Mouse (Mus musculus) stomach, postnatal 0 days (tissue): ENCODE measurements around the gene Esrrg. TPM values are rescaled to one million over a fixed set of nuclear protein-coding genes. Genes with fewer than 3 reads are reported as not detected.

Experiments used
- ATAC-seq: fragments of 200-750 bp; cut with Nextera tagmentation; 2 replicates; pipeline ENCODE4 v1.8.0; 2017; ENCODE audit not compliant: low FRiP score, low TSS enrichment
- DNase-seq: peaks from one replicate; pipeline ENCODE4 v3.0.0-alpha.2; 2016; ENCODE audit warnings: low spot score
- H3K27ac ChIP-seq: fragments of 300-500 bp; sonication (generic); replicated peaks from 2 replicates; pipeline ENCODE4 v1.5.1; 2014; ENCODE audit warnings: mild to moderate bottlenecking, control low read depth
- H3K27me3 ChIP-seq: fragments of 300-500 bp; sonication (generic); 2 replicates; pipeline ENCODE4 v1.6.1; 2014; ENCODE audit warnings: low read length; ENCODE audit not compliant: control insufficient read depth, insufficient read depth
- H3K36me3 ChIP-seq: fragments of 300-500 bp; sonication (generic); 2 replicates; pipeline ENCODE4 v1.6.1; 2014; ENCODE audit warnings: low read length, mixed read lengths; ENCODE audit not compliant: control insufficient read depth, insufficient read depth
- H3K4me1 ChIP-seq: fragments of 300-500 bp; sonication (generic); replicated peaks from 2 replicates; pipeline ENCODE4 v1.6.1; 2014; ENCODE audit warnings: antibody characterized with exemption; ENCODE audit not compliant: control insufficient read depth, insufficient read depth
- H3K4me2 ChIP-seq: fragments of 300-500 bp; sonication (generic); replicated peaks from 2 replicates; pipeline ENCODE4 v1.6.1; 2014; ENCODE audit warnings: low read depth, mild to moderate bottlenecking, control low read depth, moderate library complexity
- H3K4me3 ChIP-seq: fragments of 300-500 bp; sonication (generic); 2 replicates; pipeline ENCODE4 v1.5.1; 2014; ENCODE audit warnings: low read depth, low read length, control low read depth
- H3K9ac ChIP-seq: fragments of 300-500 bp; sonication (generic); 2 replicates; pipeline ENCODE4 v1.6.1; 2014; ENCODE audit warnings: mild to moderate bottlenecking, low read length, control low read depth, mixed read lengths
- H3K9me3 ChIP-seq: fragments of 300-500 bp; sonication (generic); 2 replicates; pipeline ENCODE4 v1.6.1; 2016; ENCODE audit warnings: low read length; ENCODE audit not compliant: control insufficient read depth
- CTCF ChIP-seq: IDR thresholded peaks from 2 replicates; pipeline ENCODE4 v1.5.1; 2016; ENCODE audit warnings: antibody characterized with exemption, low read depth, mild to moderate bottlenecking, moderate library complexity
- EP300 ChIP-seq: optimal IDR thresholded peaks from 2 replicates; pipeline ENCODE3; 2016; ENCODE audit warnings: antibody characterized with exemption
- WGBS: fragments of 180-500 bp; shearing (Covaris S2); extraction: QIAGEN DNeasy Blood & Tissue Kit; methylation state at CpG from one replicate; pipeline ENCODE4 v1.1.7; 2014; 5-methylcytosine and 5-hydroxymethylcytosine counted together
- polyA plus RNA-seq: library from polyadenylated mRNA; unstranded; fragments of >200 nt; fragmentation: Nextera tagmentation; extraction: Ambion mirVana; gene quantifications from 2 replicates; pipeline ENCODE4 v1.2.1, GENCODE M21; 2015

Esrrg gene
- polyA plus RNA-seq, 1 experiment from 2014 or later = 7.4 TPM

GRCm38 (mm10) chr1:187836876-187837275 lies 228.3 kb downstream of the Esrrg start:
- ATAC-seq (no peak), DNase-seq (no peak)
- Histone ChIP-seq H3K4me1 (no peaks in the 10 kb centered on the region), H3K9me3 (no peaks in the 10 kb centered on the region), H3K4me2 (no peak overlapping the region), H3K36me3 (no peaks in the 10 kb centered on the region), H3K27me3 (no peaks in the 10 kb centered on the region), H3K27ac (no peak overlapping the region), H3K9ac (no peak overlapping the region), H3K4me3 (no peak overlapping the region)
- 31% methylated on average over 7 of the region's 7 CpGs for WGBS
- TF ChIP-seq EP300 (no peak), CTCF (no peak)

DNA sequence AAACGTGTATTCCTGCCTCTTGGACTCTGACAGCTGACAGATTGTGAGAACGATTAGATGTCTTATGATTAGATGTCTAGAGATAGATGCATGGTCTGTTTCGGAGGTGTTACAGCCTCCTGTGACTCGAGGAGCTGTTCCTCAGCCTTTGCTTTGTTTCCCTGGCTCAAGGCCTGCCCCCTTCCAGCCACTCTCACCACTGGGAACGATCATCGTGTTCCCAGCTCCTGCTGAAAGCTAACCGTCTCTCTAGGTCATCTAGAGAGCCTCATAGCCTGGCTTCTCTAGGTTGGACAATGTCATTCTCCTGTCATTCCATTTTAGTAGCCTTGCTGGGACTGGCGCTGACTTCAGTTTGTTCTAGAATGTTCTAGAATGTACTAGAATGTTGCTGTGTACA lies 233.0 kb downstream of the Esrrg start:
- Histone ChIP-seq H3K9me3 (no peaks in the 10 kb centered on the region), H3K4me1 (no peaks in the 10 kb centered on the region), H3K9ac (no peak overlapping the region), H3K27me3 (no peaks in the 10 kb centered on the region), H3K4me2 (no peak overlapping the region), H3K27ac (no peak overlapping the region), H3K36me3 (no peaks in the 10 kb centered on the region), H3K4me3 (no peak overlapping the region)
- DNase-seq (no peak), ATAC-seq (no peak)
- WGBS = 80% methylated on average over 8 of the region's 8 CpGs
- TF ChIP-seq EP300 (no peak), CTCF (no peak)

GRCm38 (mm10) chr1:187842702-187843101 lies 234.1 kb downstream of the Esrrg start:
- no peaks in the 10 kb centered on the region for H3K4me1 ChIP-seq
- 90% methylated on average over 5 of the region's 5 CpGs for WGBS
- no peak overlapping the region for H3K4me2 ChIP-seq
- H3K27ac ChIP-seq = no peak overlapping the region
- no peak overlapping the region for H3K9ac ChIP-seq
- H3K9me3 ChIP-seq = no peaks in the 10 kb centered on the region
- no peaks in the 10 kb centered on the region for H3K36me3 ChIP-seq
- H3K27me3 ChIP-seq = no peaks in the 10 kb centered on the region
- ATAC-seq = no peak
- TF ChIP-seq CTCF (peak; percentile 28; the same call in 1 of the 2 replicates), EP300 (no peak)
- DNase-seq = no peak
- H3K4me3 ChIP-seq = no peak overlapping the region

DNA sequence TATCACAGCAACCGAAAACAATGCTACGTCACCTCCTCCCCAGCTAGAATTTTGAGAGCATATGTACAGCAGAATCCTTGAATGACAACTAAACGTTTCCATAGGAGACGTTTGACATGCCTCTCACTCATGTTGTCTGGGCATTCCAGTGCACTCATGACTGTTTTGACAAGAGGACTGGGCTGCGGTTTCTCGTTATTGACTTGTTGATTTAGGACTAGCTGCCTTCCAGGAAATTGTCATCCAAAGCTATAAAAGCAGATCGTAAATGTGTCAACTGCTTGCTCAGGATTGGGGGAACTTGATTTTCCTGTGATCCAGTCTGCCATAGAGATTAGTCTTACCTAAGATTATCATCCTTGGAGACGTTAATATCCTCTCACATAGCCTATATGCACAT lies 245.6 kb downstream of the Esrrg start:
- H3K36me3 ChIP-seq = no peaks in the 10 kb centered on the region
- no peak overlapping the region for H3K4me3 ChIP-seq
- no peaks in the 10 kb centered on the region for H3K9me3 ChIP-seq
- TF ChIP-seq EP300 (no peak), CTCF (no peak)
- 58% methylated on average over 8 of the region's 8 CpGs for WGBS
- ATAC-seq = no peak
- no peak overlapping the region for H3K4me2 ChIP-seq
- H3K9ac ChIP-seq = no peak overlapping the region
- H3K27me3 ChIP-seq = no peaks in the 10 kb centered on the region
- no peak overlapping the region for H3K27ac ChIP-seq
- DNase-seq = no peak
- H3K4me1 ChIP-seq = no peaks in the 10 kb centered on the region

GRCm38 (mm10) chr1:187862339-187862738 lies 253.7 kb downstream of the Esrrg start:
- Histone ChIP-seq H3K4me1 (no peaks in the 10 kb centered on the region), H3K9ac (no peak overlapping the region), H3K27me3 (no peaks in the 10 kb centered on the region), H3K27ac (no peak overlapping the region), H3K9me3 (no peaks in the 10 kb centered on the region), H3K36me3 (no peaks in the 10 kb centered on the region), H3K4me2 (no peak overlapping the region), H3K4me3 (no peak overlapping the region)
- WGBS = 75% methylated on average over 5 of the region's 5 CpGs
- DNase-seq (no peak), ATAC-seq (no peak)
- TF ChIP-seq CTCF (no peak), EP300 (no peak)

- H3K4me3 ChIP-seq = no peak overlapping the region
- H3K4me1 ChIP-seq = no peaks in the 10 kb centered on the region
- no peak for DNase-seq
- no peak overlapping the region for H3K27ac ChIP-seq
- H3K36me3 ChIP-seq = no peaks in the 10 kb centered on the region
- TF ChIP-seq EP300 (no peak), CTCF (no peak)
- H3K9me3 ChIP-seq = no peaks in the 10 kb centered on the region
- H3K4me2 ChIP-seq = no peak overlapping the region
- 72% methylated on average over 7 of the region's 7 CpGs for WGBS
- ATAC-seq = no peak
- H3K9ac ChIP-seq = no peak overlapping the region
- no peaks in the 10 kb centered on the region for H3K27me3 ChIP-seq
These were observed 259.8 kb downstream of the Esrrg start for GRCm38 (mm10) chr1:187868427-187868826.
